Mouse (Mus musculus) heart, embryonic 13.5 days (tissue): ENCODE measurements at regions not wholly inside any gene's neighbourhood (a gene's known extent, or its start where the extent isn't known, plus 50 kb on each side); places are given as distances from the start of the nearest gene placed in this dataset.

ENCODE experiments used
- ATAC-seq: fragments of 200-750 bp; cut with Nextera tagmentation; 2 replicates; pipeline ENCODE4 v1.8.0; 2017; ENCODE audit warnings: moderate TSS enrichment; ENCODE audit not compliant: insufficient number of reproducible peaks, low FRiP score, low TSS enrichment; ENCODE audit errors: extremely low read depth
- H3K27ac ChIP-seq: fragments of 300-500 bp; sonication (generic); replicated peaks from 2 replicates; pipeline ENCODE4 v1.5.1; 2015; ENCODE audit warnings: moderate library complexity, mild to moderate bottlenecking, inconsistent platforms
- H3K27me3 ChIP-seq: fragments of 300-500 bp; sonication (generic); replicated peaks from 2 replicates; pipeline ENCODE4 v1.6.1; 2015; ENCODE audit warnings: mild to moderate bottlenecking, inconsistent platforms
- H3K36me3 ChIP-seq: fragments of 300-500 bp; sonication (generic); 2 replicates; pipeline ENCODE4 v1.6.1; 2015; ENCODE audit warnings: mild to moderate bottlenecking, inconsistent platforms
- H3K4me1 ChIP-seq: fragments of 300-500 bp; sonication (generic); 2 replicates; pipeline ENCODE4 v1.6.1; 2015; ENCODE audit warnings: inconsistent platforms
- H3K4me2 ChIP-seq: fragments of 300-500 bp; sonication (generic); 2 replicates; pipeline ENCODE4 v1.6.1; 2015; ENCODE audit warnings: inconsistent platforms, mild to moderate bottlenecking, moderate library complexity
- H3K4me3 ChIP-seq: fragments of 300-500 bp; sonication (generic); 2 replicates; pipeline ENCODE4 v1.5.1; 2015; ENCODE audit warnings: moderate library complexity, mild to moderate bottlenecking, inconsistent platforms
- H3K9ac ChIP-seq: fragments of 300-500 bp; sonication (generic); 2 replicates; pipeline ENCODE4 v1.6.1; 2015; ENCODE audit warnings: inconsistent platforms, mild to moderate bottlenecking, moderate library complexity
- H3K9me3 ChIP-seq: fragments of 300-500 bp; sonication (generic); 2 replicates; pipeline ENCODE4 v1.6.1; 2016; ENCODE audit warnings: inconsistent platforms
- WGBS: fragments of 180-500 bp; shearing (Covaris S2); methylation state at CpG from one replicate; pipeline ENCODE4 v1.1.7; 2015; ENCODE audit warnings: mixed read lengths; 5-methylcytosine and 5-hydroxymethylcytosine counted together

DNA sequence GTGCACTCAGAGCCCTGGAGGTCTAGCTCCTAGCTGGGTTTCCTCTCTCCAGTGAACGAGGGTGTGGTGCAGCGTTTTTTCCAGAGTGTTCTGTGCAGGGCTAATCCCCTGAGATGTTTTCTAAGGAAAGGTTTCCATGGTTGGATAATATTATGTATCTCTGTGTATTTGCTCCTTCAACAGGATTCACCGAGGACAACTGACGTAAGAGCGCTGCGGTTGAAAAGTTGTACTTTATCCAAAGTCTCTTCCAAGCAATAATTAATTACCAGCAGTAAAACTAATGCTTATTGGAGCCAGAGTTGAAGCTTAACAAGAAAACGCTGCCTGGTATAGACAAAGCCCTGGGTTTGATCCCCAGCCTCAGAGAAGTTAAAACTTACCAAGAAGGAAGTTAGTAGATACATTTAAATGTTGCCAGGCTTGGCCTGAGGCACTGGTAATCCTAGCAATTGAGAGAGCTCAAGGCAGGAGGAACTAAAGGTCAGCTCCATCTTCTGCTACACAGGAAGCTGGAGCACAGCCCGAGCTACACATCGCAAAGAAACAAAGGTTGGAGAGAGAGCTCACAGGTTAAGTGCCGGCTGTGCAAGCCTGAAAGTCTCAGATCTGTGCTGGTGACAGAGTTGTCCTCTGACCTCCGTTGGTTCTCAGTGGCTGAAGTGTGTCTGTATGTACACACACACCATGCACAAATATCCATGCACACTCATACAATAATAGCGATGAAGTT, 51.2 kb upstream of the Rap1b start:
- H3K27me3 ChIP-seq, result peaks cover 5% of the 10 kb centered on the region; the same call in 1 of the 2 replicates
- no peak overlapping the region for H3K4me3 ChIP-seq
- H3K9me3 ChIP-seq, result no peaks in the 10 kb centered on the region
- H3K4me2 ChIP-seq, result no peak overlapping the region
- WGBS, result 71% methylated on average over 12 of the region's 12 CpGs
- ATAC-seq, result no peak
- H3K36me3 ChIP-seq, result no peaks in the 10 kb centered on the region
- H3K27ac ChIP-seq, result no peak overlapping the region
- H3K4me1 ChIP-seq, result peaks cover 16% of the 10 kb centered on the region
- no peak overlapping the region for H3K9ac ChIP-seq

DNA sequence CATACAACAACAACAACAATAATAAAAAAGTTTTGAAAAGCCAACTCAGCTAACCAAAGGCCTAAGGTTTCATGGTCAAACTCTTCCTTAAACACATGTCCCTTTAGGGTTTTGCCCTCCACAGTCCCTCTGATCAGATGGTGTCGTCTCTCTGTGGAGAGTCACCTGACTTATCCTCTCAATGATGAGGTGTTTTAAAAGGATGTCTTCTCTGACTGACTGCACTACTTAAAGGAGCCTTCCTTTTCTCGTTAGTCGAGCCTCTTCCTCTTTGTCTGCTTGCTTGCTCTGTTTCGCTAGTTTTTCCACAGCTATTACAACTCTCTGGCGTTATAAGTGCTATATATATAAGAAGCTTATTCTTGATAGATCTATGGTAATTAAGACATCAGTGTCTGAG, 51.9 kb upstream of the Rap1b start:
- no peak for ATAC-seq
- peaks cover 16% of the 10 kb centered on the region for H3K4me1 ChIP-seq
- H3K27ac ChIP-seq, result no peak overlapping the region
- 75% methylated on average over 5 of the region's 5 CpGs for WGBS
- no peak overlapping the region for H3K4me2 ChIP-seq
- no peak overlapping the region for H3K4me3 ChIP-seq
- H3K9ac ChIP-seq, result no peak overlapping the region
- H3K27me3 ChIP-seq, result peaks cover 12% of the 10 kb centered on the region; the same call in 1 of the 2 replicates
- no peaks in the 10 kb centered on the region for H3K9me3 ChIP-seq
- no peaks in the 10 kb centered on the region for H3K36me3 ChIP-seq

DNA sequence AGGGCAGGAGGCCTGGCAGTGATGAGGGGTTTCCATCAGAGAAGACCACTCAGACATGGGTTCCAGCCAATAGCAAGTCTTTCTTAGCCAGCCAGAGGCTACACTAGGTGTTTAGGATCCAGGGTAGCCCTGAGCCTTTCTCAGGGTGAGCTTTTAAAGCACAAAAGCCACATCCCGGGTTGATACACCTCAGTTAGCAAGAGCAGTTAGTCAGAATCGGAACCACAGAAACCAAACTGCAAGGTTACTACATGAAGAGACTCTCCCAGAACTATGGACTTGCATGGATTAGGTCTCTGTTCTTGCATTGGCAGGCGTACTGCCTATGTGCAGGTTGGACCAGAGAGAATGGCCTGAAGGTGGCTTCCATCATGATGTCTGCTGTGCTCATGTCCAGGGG, 52.6 kb upstream of the Rap1b start:
- 91% methylated on average over 3 of the region's 3 CpGs for WGBS
- peaks cover 16% of the 10 kb centered on the region for H3K4me1 ChIP-seq
- ATAC-seq, result no peak
- no peak overlapping the region for H3K4me3 ChIP-seq
- no peak overlapping the region for H3K27ac ChIP-seq
- peaks cover 13% of the 10 kb centered on the region; the same call in 1 of the 2 replicates for H3K27me3 ChIP-seq
- no peaks in the 10 kb centered on the region for H3K9me3 ChIP-seq
- H3K36me3 ChIP-seq, result no peaks in the 10 kb centered on the region
- H3K9ac ChIP-seq, result no peak overlapping the region
- H3K4me2 ChIP-seq, result no peak overlapping the region

DNA sequence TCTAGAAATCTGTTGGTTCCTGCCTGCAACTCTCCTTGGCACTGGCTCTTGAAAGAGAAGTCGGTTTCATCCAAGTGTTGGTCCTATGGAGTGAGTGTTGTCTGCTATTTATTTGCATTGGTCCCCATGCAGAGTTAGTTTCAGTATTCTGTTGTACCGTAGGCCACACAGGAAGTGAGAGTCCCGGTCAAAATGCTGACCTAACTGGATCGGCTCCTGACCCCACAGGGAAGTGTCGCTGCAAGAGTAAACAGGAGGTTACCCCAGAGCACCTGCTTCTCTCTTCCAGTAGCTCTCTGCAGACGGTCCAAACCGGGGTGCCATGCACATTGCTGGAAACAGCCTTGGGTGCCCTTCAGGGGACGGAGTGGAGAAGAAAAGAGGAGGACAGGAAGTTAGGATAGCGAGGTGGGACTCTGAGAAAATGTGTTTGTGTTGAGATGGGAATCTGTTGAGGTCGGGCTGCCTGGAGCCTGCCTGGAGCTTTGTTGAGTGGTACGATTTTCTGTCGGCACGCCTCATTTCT, 53.6 kb upstream of the Rap1b start:
- 55% methylated on average over 13 of the region's 13 CpGs for WGBS
- peak overlapping the region; percentile 34 for H3K4me2 ChIP-seq
- no peak for ATAC-seq

DNA sequence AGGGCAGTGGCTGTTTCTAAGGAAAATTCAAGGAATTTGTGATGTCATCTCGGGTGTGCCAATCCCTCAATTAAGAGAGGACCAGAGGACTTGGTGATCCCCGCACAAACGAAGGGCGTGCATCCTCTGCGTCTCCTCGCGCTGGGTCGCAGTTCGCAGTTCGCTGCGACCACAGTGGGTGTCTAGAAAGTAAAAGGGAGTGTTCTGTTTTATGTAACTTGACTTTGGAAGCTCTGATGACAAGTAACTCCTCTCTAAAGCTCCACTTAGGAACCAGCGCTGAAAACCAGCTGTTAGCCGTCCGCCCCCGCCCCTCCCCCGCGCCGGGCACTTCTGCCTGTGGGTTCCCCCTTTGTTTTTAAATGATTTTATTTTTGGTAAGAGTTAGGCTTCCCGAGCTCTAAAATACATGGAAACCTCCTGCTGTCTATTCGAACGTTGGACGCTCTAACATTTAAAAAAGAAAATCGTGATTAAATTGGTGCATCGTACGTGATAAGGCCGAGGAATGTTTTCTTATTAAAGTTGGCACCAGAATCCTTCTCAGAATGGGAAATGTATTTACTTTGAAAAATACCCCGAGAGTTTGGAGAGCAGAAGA, 59.9 kb upstream of the Rap1b start:
- 4% methylated on average over 27 of the region's 27 CpGs for WGBS

More for the DNA sequence above, 53.6 kb upstream of the Rap1b start:
- no peak overlapping the region for H3K27ac ChIP-seq
- H3K4me1 ChIP-seq, result peaks cover 16% of the 10 kb centered on the region
- no peak overlapping the region for H3K4me3 ChIP-seq
- H3K9ac ChIP-seq, result no peak overlapping the region
- H3K27me3 ChIP-seq, result peaks cover 18% of the 10 kb centered on the region
- no peaks in the 10 kb centered on the region for H3K36me3 ChIP-seq
- no peaks in the 10 kb centered on the region for H3K9me3 ChIP-seq

DNA sequence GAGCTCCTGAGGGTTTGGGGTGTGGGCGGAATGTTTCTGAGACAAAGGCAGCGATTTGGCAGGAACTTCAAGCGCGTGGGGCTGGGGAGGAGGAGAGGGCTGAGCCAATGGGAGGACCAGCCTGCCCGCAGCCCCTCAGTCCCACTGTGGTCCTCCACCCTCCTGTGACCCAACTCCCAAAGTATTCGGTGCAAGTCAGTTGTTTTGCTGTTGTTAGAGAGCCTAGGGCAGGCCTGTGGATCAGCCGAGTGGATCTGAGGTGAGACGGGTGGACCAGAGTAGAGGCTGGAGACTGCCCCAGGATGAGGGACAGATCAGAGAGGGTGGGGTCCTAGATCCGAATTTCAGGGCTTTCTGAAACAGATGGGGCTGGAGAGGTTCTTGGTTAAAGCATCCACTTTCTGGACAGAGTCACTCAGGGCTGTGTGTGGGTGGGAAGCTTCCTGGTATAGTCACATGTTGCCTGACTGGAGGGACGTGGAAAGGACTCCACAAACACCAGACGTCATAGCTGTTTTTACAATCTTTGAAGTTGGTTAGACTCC, 60.5 kb upstream of the Rap1b start:
- H3K36me3 ChIP-seq, result no peaks in the 10 kb centered on the region
- peaks cover 17% of the 10 kb centered on the region for H3K27me3 ChIP-seq
- WGBS, result 8% methylated on average over 11 of the region's 11 CpGs
- H3K27ac ChIP-seq, result peak overlapping the region; percentile 80
- no peaks in the 10 kb centered on the region for H3K9me3 ChIP-seq
- peak overlapping the region; percentile 54 for H3K9ac ChIP-seq
- peak overlapping the region; percentile 70 for H3K4me2 ChIP-seq
- peak; percentile 71 for ATAC-seq
- peaks cover 22% of the 10 kb centered on the region for H3K4me1 ChIP-seq
- H3K4me3 ChIP-seq, result peak overlapping the region; percentile 47

More for the DNA sequence above, 59.9 kb upstream of the Rap1b start:
- Histone ChIP-seq H3K9me3 (no peaks in the 10 kb centered on the region), H3K9ac (peak overlapping the region; percentile 54), H3K27ac (peak overlapping the region; percentile 80), H3K27me3 (peaks cover 18% of the 10 kb centered on the region), H3K4me2 (peak overlapping the region; percentile 70), H3K4me1 (peaks cover 22% of the 10 kb centered on the region), H3K36me3 (no peaks in the 10 kb centered on the region), H3K4me3 (peak overlapping the region; percentile 47)
- ATAC-seq, result peak; percentile 51; the same call in 1 of the 2 replicates

DNA sequence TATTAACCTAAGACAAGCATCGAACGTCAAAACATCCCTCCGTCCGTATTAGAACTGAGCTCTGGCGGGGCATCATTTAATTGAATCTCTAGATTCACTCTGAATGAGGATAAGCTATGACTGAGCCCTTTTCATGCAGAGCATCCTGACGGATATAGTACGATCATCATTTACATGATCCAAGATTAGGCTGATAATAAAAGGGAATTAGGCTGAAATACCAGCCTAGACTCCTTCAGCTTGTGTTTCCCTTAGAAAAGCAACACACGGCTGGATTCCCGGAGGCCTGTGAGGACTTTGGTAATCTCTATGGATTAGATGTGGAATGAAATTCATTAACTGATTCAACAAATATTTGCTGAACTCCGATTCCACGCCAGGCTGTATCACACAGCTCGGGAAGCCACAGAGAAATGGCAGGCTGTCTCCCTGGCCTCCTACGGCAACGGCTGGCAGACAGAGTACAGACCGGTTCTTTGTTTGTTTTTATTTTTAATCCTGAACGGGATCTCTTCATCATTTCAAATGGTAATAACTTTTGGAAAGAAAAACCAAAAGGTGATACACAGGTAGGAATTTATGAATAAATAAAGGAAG, 62.3 kb upstream of the Rap1b start:
- no peak for ATAC-seq
- WGBS, result 76% methylated on average over 16 of the region's 16 CpGs

DNA sequence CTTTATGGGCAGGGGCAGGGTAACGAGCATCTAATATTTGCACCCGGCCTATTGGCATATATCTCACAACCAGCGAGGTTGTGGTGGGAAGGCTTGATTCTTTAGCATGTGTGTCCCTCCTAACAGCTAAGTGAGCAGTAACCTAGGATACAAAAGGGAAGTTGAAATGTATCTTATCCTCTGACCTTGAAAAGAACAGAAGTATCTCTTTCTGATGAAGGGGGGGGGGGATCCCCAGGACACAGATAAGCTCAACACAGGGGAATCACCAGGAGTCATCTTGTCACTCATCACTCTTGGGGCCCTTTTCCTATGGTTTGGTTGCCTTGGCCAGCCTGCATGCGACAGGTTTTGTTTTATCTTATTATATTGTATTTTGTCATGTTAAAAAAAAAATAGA, 63.3 kb upstream of the Rap1b start:
- Histone ChIP-seq H3K4me2 (no peak overlapping the region), H3K9ac (0 out of 2 replicates have a peak overlapping the region, but pooled peaks have one; percentile 14), H3K36me3 (no peaks in the 10 kb centered on the region), H3K9me3 (no peaks in the 10 kb centered on the region), H3K27ac (no peak overlapping the region), H3K4me3 (no peak overlapping the region), H3K4me1 (peaks cover 22% of the 10 kb centered on the region), H3K27me3 (no peaks in the 10 kb centered on the region)
- ATAC-seq, result no peak
- 66% methylated on average over 4 of the region's 4 CpGs for WGBS

More for the DNA sequence above, 62.3 kb upstream of the Rap1b start:
- Histone ChIP-seq H3K4me3 (no peak overlapping the region), H3K4me1 (peaks cover 22% of the 10 kb centered on the region), H3K27me3 (peaks cover 5% of the 10 kb centered on the region; the same call in 1 of the 2 replicates), H3K9me3 (no peaks in the 10 kb centered on the region), H3K4me2 (no peak overlapping the region), H3K27ac (no peak overlapping the region), H3K9ac (no peak overlapping the region), H3K36me3 (no peaks in the 10 kb centered on the region)

DNA sequence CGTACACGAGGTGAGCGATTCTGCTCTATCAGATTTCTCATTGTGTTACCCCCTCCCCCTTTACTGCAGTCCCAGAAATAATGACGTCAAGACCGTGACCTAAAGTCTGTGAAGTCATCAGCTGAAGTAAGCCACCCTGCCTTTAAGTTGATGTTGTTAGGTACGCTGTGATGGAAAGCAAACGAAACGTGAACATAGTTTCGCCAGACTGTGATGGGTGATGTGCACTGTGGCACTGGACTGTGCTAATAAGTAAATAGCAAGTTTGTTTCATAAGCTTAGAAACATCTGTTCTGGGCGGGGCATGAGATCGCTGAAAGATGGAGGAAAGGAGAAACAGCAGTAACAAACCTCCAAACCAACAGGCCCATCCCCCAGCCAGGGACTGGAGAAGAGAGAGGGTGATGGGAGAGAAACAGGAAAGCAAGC, 64.0 kb upstream of the Rap1b start:
- Histone ChIP-seq H3K9ac (no peak overlapping the region), H3K4me3 (no peak overlapping the region), H3K9me3 (no peaks in the 10 kb centered on the region), H3K4me1 (peaks cover 22% of the 10 kb centered on the region), H3K4me2 (no peak overlapping the region), H3K27me3 (no peaks in the 10 kb centered on the region), H3K36me3 (no peaks in the 10 kb centered on the region), H3K27ac (no peak overlapping the region)
- no peak for ATAC-seq
- WGBS, result 66% methylated on average over 11 of the region's 11 CpGs

DNA sequence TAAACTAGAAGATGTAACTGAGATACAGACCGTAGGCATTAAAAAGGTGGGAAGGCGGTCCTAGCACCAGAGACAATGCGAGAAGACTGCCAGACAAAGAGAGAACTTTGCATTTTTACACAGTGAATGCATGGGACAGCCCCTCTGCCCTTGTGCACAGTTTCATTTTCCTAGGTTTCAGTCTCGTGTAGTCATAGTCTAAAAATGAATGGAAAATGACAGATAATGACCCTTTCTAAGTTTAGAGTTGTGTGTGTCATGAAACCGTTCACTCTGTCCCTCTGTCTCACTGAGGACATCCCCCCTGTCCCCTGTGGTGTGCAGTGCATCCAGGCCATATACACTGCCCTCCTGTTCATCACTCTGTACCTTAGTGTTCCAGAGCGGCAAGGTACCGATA, 64.6 kb upstream of the Rap1b start:
- Histone ChIP-seq H3K36me3 (no peaks in the 10 kb centered on the region), H3K4me2 (no peak overlapping the region), H3K9me3 (no peaks in the 10 kb centered on the region), H3K9ac (no peak overlapping the region), H3K27ac (no peak overlapping the region), H3K4me1 (peaks cover 16% of the 10 kb centered on the region), H3K27me3 (no peaks in the 10 kb centered on the region), H3K4me3 (no peak overlapping the region)
- ATAC-seq, result no peak
- WGBS, result 83% methylated on average over 7 of the region's 7 CpGs

DNA sequence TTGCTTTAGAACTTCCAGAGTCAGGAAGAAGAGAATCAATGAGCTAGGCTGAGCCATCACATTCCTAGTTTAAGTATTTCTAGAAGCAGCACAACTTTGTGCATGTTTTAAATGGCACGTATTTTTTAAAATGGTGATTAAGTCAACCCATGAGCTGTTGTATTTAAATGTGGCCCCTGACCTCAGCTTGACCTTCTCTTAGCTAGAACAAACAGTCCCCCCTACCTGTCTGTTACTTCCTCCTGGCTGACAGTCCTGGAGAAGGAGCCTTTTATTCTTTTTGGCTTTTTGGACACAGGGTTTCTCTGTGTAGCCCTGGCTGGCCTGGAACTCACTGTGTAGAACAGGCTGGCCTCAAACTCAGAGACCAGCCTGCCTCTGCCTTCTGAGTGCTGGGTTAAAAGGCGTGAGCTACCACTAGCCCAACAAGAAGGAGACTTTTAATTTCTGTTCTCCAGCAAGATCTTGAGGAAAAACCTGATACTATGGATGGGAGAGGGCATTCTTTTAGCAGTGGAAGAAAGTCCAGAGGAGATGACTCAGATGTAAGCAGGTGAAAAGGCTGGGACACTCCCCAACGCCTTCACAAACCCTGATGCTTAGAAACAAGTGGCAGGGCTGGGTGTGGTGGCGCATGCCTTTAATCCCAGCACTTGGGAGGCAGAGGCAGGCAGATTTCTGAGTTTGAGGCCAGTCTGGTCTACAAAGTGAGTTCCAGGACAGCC, 69.3 kb upstream of the Rap1b start:
- Histone ChIP-seq H3K4me2 (no peak overlapping the region), H3K27ac (no peak overlapping the region), H3K4me3 (no peak overlapping the region), H3K4me1 (0 out of 2 replicates have a peak, but pooled peaks cover 3% of the 10 kb centered on the region), H3K9me3 (no peaks in the 10 kb centered on the region), H3K27me3 (no peaks in the 10 kb centered on the region), H3K36me3 (no peaks in the 10 kb centered on the region), H3K9ac (no peak overlapping the region)
- 83% methylated on average over 4 of the region's 4 CpGs for WGBS
- no peak for ATAC-seq
